Mouse (Mus musculus) brain, embryonic 14.5 days (tissue): Measurements from ENCODE around the gene Gm42417. TPM values are rescaled to one million over a fixed set of nuclear protein-coding genes. Genes with fewer than 3 reads are reported as not detected.

Source experiments
- DNase-seq: peaks from one replicate; pipeline ENCODE4 v3.0.0-alpha.2; 2011; ENCODE audit warnings: low read depth
- CTCF ChIP-seq: fragments of 200-500 bp; IDR thresholded peaks from 2 replicates; pipeline ENCODE4 v1.5.1; 2012; ENCODE audit warnings: inconsistent platforms, mild to moderate bottlenecking, moderate library complexity, borderline replicate concordance; ENCODE audit not compliant: insufficient read depth, insufficient read length; ENCODE audit errors: extremely low read depth
- POLR2A ChIP-seq: fragments of 200-500 bp; IDR thresholded peaks from 2 replicates; pipeline ENCODE4 v1.6.1; 2012; ENCODE audit warnings: mild to moderate bottlenecking, inconsistent platforms, borderline replicate concordance; ENCODE audit not compliant: poor library complexity, insufficient read depth, insufficient read length, severe bottlenecking; ENCODE audit errors: extremely low read depth
- polyA plus RNA-seq: library from polyadenylated mRNA; depleted of rRNA; stranded (reverse); fragments of >200 nt; gene quantifications from 2 replicates; pipeline ENCODE4 v1.2.3, GENCODE M21; 2012

Gene Gm42417
- polyA plus RNA-seq, 1 experiment: 0.07 TPM

GRCm38 (mm10) chr1:36572709-36573108 is 33.5 kb upstream of the Gm42417 start:
- TF ChIP-seq CTCF: no peak
- no peak for TF ChIP-seq POLR2A
- DNase-seq: no peak

- DNase-seq: no peak
- no peak for TF ChIP-seq CTCF
- TF ChIP-seq POLR2A: no peak
Measured at GRCm38 (mm10) chr1:36572140-36572700, 33.0 kb upstream of the Gm42417 start.

- no peak for DNase-seq
- TF ChIP-seq CTCF (no peak), POLR2A (no peak)
Measured at GRCm38 (mm10) chr1:36571627-36572026, 32.4 kb upstream of the Gm42417 start.

DNA sequence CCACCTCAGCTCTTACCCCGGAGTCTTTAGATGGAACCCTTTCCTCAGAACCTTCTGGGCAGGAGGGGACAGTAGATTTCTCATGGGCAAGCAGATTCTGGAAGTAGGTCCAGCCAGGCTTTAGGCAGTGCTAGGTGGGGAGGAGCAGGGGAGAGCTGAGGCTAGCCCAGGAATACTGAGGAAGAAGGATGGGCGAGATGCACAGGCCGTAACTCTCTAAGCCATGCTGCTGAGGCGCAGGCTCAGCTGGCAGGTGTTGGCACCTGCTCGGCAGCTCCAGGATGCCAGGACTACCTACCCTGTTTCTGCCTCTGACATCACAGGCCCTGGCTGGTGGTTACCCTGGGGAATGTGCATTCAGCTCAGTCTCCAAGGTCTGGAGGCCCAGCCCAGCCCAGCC is 31.1 kb upstream of the Gm42417 start:
- TF ChIP-seq CTCF: no peak
- TF ChIP-seq POLR2A: no peak
- DNase-seq: no peak

DNA sequence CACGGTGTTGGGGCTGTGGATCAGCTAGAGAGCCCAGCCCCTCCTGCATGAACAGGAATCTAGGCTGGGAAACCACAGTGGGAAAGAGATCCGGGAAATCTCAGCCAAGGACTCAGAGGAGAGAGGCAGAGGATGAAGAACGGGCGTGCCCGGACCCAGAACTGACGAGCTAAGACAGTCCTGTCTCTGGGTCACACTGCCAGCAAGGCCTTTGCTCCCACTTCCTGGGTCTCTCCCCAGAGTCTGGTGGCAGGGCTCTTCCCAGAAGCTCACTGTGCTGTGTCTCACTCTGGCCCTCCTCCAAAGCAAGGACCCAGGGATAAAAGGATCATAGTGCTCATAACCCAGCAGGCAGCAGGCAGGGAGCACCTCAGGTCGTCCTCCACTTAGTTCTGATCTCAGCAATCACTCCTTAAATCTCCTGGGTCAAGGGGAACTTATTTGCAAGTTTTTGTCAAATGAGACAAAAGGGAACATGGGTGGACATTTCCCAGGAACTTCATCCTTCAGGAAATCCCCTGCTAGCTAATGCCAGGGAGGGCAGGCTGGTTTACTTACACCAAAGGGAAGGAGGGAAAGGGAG is 30.6 kb upstream of the Gm42417 start:
- DNase-seq: no peak

DNA sequence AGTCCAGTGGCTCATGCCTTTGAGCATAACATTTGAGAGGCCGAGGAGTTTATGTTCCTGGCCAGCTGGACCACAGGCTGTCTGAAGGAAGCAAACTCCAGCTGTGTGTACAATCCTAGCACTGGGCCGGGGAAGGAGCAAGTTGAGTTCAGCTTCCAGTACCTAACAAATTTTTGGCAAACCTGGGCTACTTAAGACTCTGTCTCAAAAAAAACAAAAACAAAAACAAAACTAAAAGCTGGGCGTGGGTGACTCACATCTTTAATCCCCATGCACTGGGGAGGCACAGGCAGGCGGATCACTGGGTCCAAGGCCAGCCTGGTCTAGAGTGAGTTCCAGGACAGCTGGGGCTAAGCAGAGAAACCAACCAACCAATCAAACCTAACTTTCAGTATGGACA is 29.5 kb upstream of the Gm42417 start:
- no peak for DNase-seq

More for the DNA sequence above, 30.6 kb upstream of the Gm42417 start:
- TF ChIP-seq CTCF (no peak), POLR2A (no peak)

GRCm38 (mm10) chr1:36567818-36568603 is 28.8 kb upstream of the Gm42417 start:
- TF ChIP-seq POLR2A (no peak), CTCF (no peak)
- no peak for DNase-seq

More for the DNA sequence above, 29.5 kb upstream of the Gm42417 start:
- TF ChIP-seq POLR2A: no peak
- TF ChIP-seq CTCF: no peak

GRCm38 (mm10) chr1:36566425-36566824 is 27.2 kb upstream of the Gm42417 start:
- TF ChIP-seq CTCF: no peak
- TF ChIP-seq POLR2A: no peak
- DNase-seq: no peak

DNA sequence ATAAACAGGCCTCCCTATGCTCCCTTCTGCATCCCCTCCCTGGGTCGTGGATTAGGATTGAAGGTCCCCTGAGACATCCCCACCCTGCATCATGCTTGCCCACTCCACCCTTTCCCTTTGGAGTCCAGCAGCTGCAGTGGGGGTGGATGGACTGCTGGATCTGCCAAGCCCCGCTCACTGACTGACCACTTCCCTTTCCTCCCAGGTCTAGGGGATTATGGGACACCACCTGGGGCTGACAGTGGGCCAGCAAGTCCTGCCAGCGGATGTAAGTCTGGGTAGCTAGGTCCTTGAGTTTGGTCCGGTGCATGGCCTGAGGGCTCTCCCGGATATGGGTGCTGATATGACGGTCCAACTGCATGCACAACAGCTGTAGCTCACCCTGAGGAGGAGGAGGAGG is 24.9 kb upstream of the Gm42417 start:
- TF ChIP-seq CTCF (no peak), POLR2A (no peak)
- DNase-seq: no peak

- no peak for DNase-seq
- no peak for TF ChIP-seq CTCF
- no peak for TF ChIP-seq POLR2A
Measured at GRCm38 (mm10) chr1:36563632-36564031, 24.4 kb upstream of the Gm42417 start.

DNA sequence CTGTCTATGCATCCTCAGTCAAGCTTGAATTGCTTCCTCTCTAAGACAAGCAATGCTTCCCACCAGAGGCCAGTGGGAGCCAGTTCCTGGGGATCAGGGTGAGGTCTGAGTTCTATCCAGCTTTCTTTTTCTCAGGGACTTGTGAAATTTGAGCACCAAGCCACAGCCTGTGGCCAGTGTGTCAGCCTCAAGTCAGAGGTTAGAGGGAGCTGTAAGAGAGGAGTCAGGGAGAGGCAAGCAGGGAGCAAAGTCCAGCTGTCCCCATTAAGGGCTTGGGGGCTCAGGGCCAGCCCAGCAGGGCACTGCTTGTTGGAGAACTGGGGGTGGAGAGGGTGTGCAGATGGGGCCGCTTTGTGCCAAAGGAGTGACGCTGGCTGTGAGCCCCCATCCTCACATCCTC is 24.0 kb upstream of the Gm42417 start:
- no peak for DNase-seq

More for the DNA sequence above, 24.0 kb upstream of the Gm42417 start:
- TF ChIP-seq POLR2A (no peak), CTCF (no peak)
